Mouse (Mus musculus): ENCODE results near the gene Rhno1. TPM values are rescaled to one million over a fixed set of nuclear protein-coding genes. Genes with fewer than 3 reads are reported as not detected.
"Not testable (repeated sequence)": the region's sequence is repeated elsewhere in the genome, so short reads cannot be mapped to it uniquely, and the experiment has no call there.

Gene Rhno1
- polyA plus RNA-seq, 1 experiment from 2014 or later: 41.8 TPM

GRCm38 (mm10) chr6:128381254-128381653 lies 18.5 kb upstream of the Rhno1 start:
- DNase-seq (ENCODE audit: low spot score) (no peak), ATAC-seq (no peak)
- Histone ChIP-seq H3K4me3 (ENCODE audit: low read depth, low read length) (no peak overlapping the region), H3K9me3 (ENCODE audit: low read length) (no peaks in the 10 kb centered on the region), H3K4me1 (ENCODE audit: insufficient read depth, low read depth, low read length) (no peaks in the 10 kb centered on the region), H3K4me2 (replicated peaks; ENCODE audit: low read depth, low read length) (no peak overlapping the region), H3K36me3 (ENCODE audit: insufficient read depth, low read length) (no peaks in the 10 kb centered on the region), H3K27me3 (replicated peaks; ENCODE audit: insufficient read depth, low read length) (no peaks in the 10 kb centered on the region), H3K9ac (replicated peaks; ENCODE audit: low read depth) (no peak overlapping the region), H3K27ac (ENCODE audit: low read length) (no peak overlapping the region)
- WGBS: 58% methylated on average over 3 of the region's 3 CpGs
- TF ChIP-seq EP300 (IDR thresholded peaks at IDR 0.05): no peak
- no peak for TF ChIP-seq CTCF (IDR thresholded peaks at IDR 0.05)

- not testable (repeated sequence) for ATAC-seq; H3K4me2 ChIP-seq (replicated peaks; ENCODE audit: low read depth, low read length); H3K4me3 ChIP-seq (ENCODE audit: low read depth, low read length); H3K9me3 ChIP-seq (ENCODE audit: low read length); H3K27ac ChIP-seq (ENCODE audit: low read length); H3K9ac ChIP-seq (replicated peaks; ENCODE audit: low read depth); H3K27me3 ChIP-seq (replicated peaks; ENCODE audit: insufficient read depth, low read length); DNase-seq (ENCODE audit: low spot score); H3K4me1 ChIP-seq (ENCODE audit: insufficient read depth, low read depth, low read length); H3K36me3 ChIP-seq (ENCODE audit: insufficient read depth, low read length)
- TF ChIP-seq CTCF (IDR thresholded peaks at IDR 0.05): peak; percentile 34
- 37% methylated on average over 1 of the region's 1 CpGs for WGBS
These were observed 18.0 kb upstream of the Rhno1 start for GRCm38 (mm10) chr6:128380594-128381167.

DNA sequence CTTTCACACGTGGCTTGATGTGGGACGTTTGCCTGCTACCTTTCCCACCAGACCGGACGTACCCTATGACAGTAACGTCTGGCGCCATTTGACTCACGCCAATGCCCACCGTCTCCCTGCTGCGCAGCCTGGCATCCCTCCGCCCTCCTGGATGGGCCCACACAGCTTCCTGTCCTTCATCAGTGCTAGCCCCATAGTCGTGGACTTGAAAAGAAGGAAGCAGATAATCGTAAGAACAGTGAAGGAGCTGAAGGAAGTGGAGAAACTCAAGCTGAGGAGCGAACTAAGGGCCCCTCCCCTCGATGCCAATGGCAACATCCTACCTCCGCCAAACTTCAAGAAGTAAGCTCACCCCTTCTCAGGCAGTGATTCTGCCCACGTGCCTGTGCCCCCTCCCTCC lies 16.9 kb upstream of the Rhno1 start:
- no peak for ATAC-seq

DNA sequence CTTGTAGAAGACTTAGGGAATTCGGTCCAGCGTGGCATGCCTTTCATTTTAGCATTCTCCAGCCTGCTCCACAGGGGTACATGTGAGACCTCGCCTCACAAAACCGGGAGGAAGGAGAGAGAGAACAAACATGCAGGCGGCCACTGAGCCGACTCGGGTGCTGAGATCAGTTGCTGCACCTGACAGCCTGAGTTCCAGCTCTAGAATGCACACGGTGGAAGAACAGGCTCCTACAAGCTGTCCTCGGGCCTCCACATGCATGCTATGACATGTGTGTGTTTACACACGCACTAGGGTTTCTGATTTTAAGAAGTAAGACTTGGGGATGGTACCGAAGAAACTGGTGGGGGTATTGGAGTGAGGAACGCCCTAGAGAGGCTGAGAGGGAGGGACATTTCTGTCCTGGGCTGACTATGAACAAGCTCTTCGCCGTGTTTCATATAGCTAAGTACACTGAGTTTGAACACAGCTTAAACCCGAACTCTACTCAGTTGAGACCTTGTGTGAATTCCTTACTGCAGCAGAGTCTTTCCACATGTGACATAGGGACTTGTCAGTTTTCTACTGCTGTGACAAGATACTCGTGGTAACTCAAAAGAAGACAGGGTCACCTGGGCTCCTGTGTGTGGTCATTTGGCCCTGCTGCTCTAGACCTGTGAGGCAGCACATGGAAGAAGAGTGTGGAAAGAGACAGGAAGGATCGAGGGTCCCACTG lies 13.8 kb upstream of the Rhno1 start:
- no peak overlapping the region for H3K4me2 ChIP-seq (replicated peaks; ENCODE audit: low read depth, low read length)
- H3K4me3 ChIP-seq (ENCODE audit: low read depth, low read length): no peak overlapping the region
- 0 out of 2 replicates have a peak, but pooled peaks cover 3% of the 10 kb centered on the region for H3K36me3 ChIP-seq (ENCODE audit: insufficient read depth, low read length)
- DNase-seq (ENCODE audit: low spot score) (no peak), ATAC-seq (no peak)
- WGBS: 81% methylated on average over 17 of the region's 17 CpGs
- H3K4me1 ChIP-seq (ENCODE audit: insufficient read depth, low read depth, low read length): no peaks in the 10 kb centered on the region
- no peaks in the 10 kb centered on the region for H3K9me3 ChIP-seq (ENCODE audit: low read length)
- no peaks in the 10 kb centered on the region for H3K27me3 ChIP-seq (replicated peaks; ENCODE audit: insufficient read depth, low read length)
- H3K9ac ChIP-seq (replicated peaks; ENCODE audit: low read depth): no peak overlapping the region
- TF ChIP-seq CTCF (IDR thresholded peaks at IDR 0.05): no peak
- TF ChIP-seq EP300 (IDR thresholded peaks at IDR 0.05): no peak
- H3K27ac ChIP-seq (ENCODE audit: low read length): no peak overlapping the region

More for the DNA sequence above, 16.9 kb upstream of the Rhno1 start:
- Histone ChIP-seq H3K9me3 (ENCODE audit: low read length) (no peaks in the 10 kb centered on the region), H3K27me3 (replicated peaks; ENCODE audit: insufficient read depth, low read length) (no peaks in the 10 kb centered on the region), H3K9ac (replicated peaks; ENCODE audit: low read depth) (no peak overlapping the region), H3K36me3 (ENCODE audit: insufficient read depth, low read length) (no peaks in the 10 kb centered on the region), H3K4me1 (ENCODE audit: insufficient read depth, low read depth, low read length) (no peaks in the 10 kb centered on the region), H3K4me3 (ENCODE audit: low read depth, low read length) (no peak overlapping the region), H3K4me2 (replicated peaks; ENCODE audit: low read depth, low read length) (no peak overlapping the region), H3K27ac (ENCODE audit: low read length) (no peak overlapping the region)
- TF ChIP-seq CTCF (IDR thresholded peaks at IDR 0.05) (no peak), EP300 (IDR thresholded peaks at IDR 0.05) (no peak)
- 76% methylated on average over 16 of the region's 16 CpGs for WGBS
- no peak for DNase-seq (ENCODE audit: low spot score)

DNA sequence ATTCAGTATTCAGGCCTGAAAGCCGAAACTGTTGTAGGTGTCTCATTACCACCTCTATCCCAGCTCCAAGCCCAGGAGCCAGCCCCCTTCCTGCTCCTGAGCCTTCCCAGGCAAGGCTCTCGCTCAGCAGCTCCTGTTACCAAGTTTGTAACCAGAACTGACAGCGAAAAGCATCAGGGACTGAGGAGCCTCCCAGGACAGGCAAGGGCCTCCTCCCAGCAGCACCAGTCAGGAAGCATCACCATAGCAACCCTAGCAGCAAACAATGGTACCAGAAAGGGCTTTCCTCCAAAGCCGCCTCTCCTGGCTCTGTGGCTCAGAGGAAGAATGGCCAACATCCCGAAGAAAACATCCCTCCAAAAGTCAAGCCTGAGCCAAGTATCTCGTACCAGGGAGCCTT lies 12.5 kb upstream of the Rhno1 start, which contains the start of the genes Tex52 and Gm44596:
Gene Tex52, plus strand, starts transcription at position 265 of the 400 bp plus-strand sequence.
Gene Gm44596, plus strand, starts transcription at position 312 of the 400 bp plus-strand sequence.
- no peak within 1 kb of the TSS for H3K4me2 ChIP-seq (replicated peaks; ENCODE audit: low read depth, low read length)
- H3K9me3 ChIP-seq (ENCODE audit: low read length): no peaks in the 10 kb centered on the region
- 46% methylated on average over 6 of the region's 6 CpGs for WGBS
- H3K27me3 ChIP-seq (replicated peaks; ENCODE audit: insufficient read depth, low read length): no peaks in the 10 kb centered on the region
- no peaks in the 10 kb centered on the region for H3K4me1 ChIP-seq (ENCODE audit: insufficient read depth, low read depth, low read length)
- H3K36me3 ChIP-seq (ENCODE audit: insufficient read depth, low read length): peaks cover 8% of the 10 kb centered on the region; the same call in 1 of the 2 replicates
- DNase-seq (ENCODE audit: low spot score) (peak; percentile 40), ATAC-seq (peak; percentile 68)
- TF ChIP-seq CTCF (IDR thresholded peaks at IDR 0.05) (no peak), EP300 (IDR thresholded peaks at IDR 0.05) (no peak)
- H3K4me3 ChIP-seq (ENCODE audit: low read depth, low read length): no peak within 1 kb of the TSS
- no peak within 1 kb of the TSS for H3K27ac ChIP-seq (ENCODE audit: low read length)
- no peak within 1 kb of the TSS for H3K9ac ChIP-seq (replicated peaks; ENCODE audit: low read depth)

DNA sequence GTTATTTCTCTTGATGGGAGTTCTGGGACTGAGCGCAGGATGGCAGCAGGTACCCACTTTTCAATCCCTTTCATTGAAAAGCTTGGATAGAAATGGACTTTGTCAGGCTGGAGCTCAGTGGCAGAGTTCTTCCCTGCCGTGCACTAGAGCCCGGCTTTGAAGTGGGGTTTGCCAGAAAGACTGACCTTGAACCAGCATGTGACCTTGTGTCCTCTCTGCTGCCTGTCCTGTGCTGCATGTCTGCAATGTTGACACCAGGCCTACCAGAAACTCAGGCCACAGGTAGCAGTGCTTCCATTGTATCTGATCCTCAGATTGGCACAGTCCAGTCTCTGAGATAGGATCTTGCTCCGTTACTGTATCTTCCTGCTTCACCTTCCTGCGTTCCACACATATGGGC lies 7.3 kb upstream of the Rhno1 start:
- H3K27ac ChIP-seq (ENCODE audit: low read length): no peak overlapping the region
- ATAC-seq (no peak), DNase-seq (ENCODE audit: low spot score) (no peak)
- peaks cover 8% of the 10 kb centered on the region; the same call in 1 of the 2 replicates for H3K36me3 ChIP-seq (ENCODE audit: insufficient read depth, low read length)
- no peaks in the 10 kb centered on the region for H3K4me1 ChIP-seq (ENCODE audit: insufficient read depth, low read depth, low read length)
- WGBS: 90% methylated on average over 5 of the region's 5 CpGs
- no peaks in the 10 kb centered on the region for H3K9me3 ChIP-seq (ENCODE audit: low read length)
- no peak overlapping the region for H3K9ac ChIP-seq (replicated peaks; ENCODE audit: low read depth)
- TF ChIP-seq CTCF (IDR thresholded peaks at IDR 0.05) (no peak), EP300 (IDR thresholded peaks at IDR 0.05) (no peak)
- H3K4me3 ChIP-seq (ENCODE audit: low read depth, low read length): no peak overlapping the region
- no peaks in the 10 kb centered on the region for H3K27me3 ChIP-seq (replicated peaks; ENCODE audit: insufficient read depth, low read length)
- no peak overlapping the region for H3K4me2 ChIP-seq (replicated peaks; ENCODE audit: low read depth, low read length)

All from lung, postnatal 0 days (tissue).